Mouse (Mus musculus): ENCODE measurements around the gene Cnot3. TPM values are rescaled to one million over a fixed set of nuclear protein-coding genes. Genes with fewer than 3 reads are reported as not detected.

Cnot3 gene
- polyA plus RNA-seq, 1 experiment from 2014 or later: 87.2 TPM

GRCm38 (mm10) chr7:3683908-3684550, 39.0 kb downstream of the Cnot3 start:
- no peak overlapping the region for H3K27ac ChIP-seq (replicated peaks; ENCODE audit: low read depth, low read length)
- WGBS: 86% methylated on average over 10 of the region's 10 CpGs
- ATAC-seq (ENCODE audit: insufficient number of reproducible peaks, low FRiP score, low TSS enrichment, low read depth) (no peak), DNase-seq (ENCODE audit: low spot score) (no peak)
- H3K4me2 ChIP-seq (ENCODE audit: low read depth, severe bottlenecking): no peak overlapping the region
- H3K9ac ChIP-seq (ENCODE audit: low read length): no peak overlapping the region
- H3K4me3 ChIP-seq (ENCODE audit: low read depth, low read length): no peak overlapping the region
- no peaks in the 10 kb centered on the region for H3K9me3 ChIP-seq (ENCODE audit: control insufficient read depth, low read length)
- no peaks in the 10 kb centered on the region for H3K27me3 ChIP-seq (ENCODE audit: control insufficient read depth, insufficient read depth, low read length)
- peaks cover 8% of the 10 kb centered on the region; the same call in 1 of the 2 replicates for H3K36me3 ChIP-seq (ENCODE audit: control insufficient read depth, insufficient read depth, low read length)
- H3K4me1 ChIP-seq (ENCODE audit: control insufficient read depth, insufficient read depth, low read length): no peaks in the 10 kb centered on the region

GRCm38 (mm10) chr7:3684698-3685097, 39.6 kb downstream of the Cnot3 start:
- DNase-seq (ENCODE audit: low spot score) (no peak), ATAC-seq (ENCODE audit: insufficient number of reproducible peaks, low FRiP score, low TSS enrichment, low read depth) (no peak)
- 90% methylated on average over 8 of the region's 8 CpGs for WGBS
- no peaks in the 10 kb centered on the region for H3K27me3 ChIP-seq (ENCODE audit: control insufficient read depth, insufficient read depth, low read length)
- H3K9me3 ChIP-seq (ENCODE audit: control insufficient read depth, low read length): no peaks in the 10 kb centered on the region
- no peak overlapping the region for H3K9ac ChIP-seq (ENCODE audit: low read length)
- no peaks in the 10 kb centered on the region for H3K4me1 ChIP-seq (ENCODE audit: control insufficient read depth, insufficient read depth, low read length)
- H3K4me3 ChIP-seq (ENCODE audit: low read depth, low read length): no peak overlapping the region
- H3K36me3 ChIP-seq (ENCODE audit: control insufficient read depth, insufficient read depth, low read length): peaks cover 8% of the 10 kb centered on the region; the same call in 1 of the 2 replicates
- no peak overlapping the region for H3K4me2 ChIP-seq (ENCODE audit: low read depth, severe bottlenecking)
- no peak overlapping the region for H3K27ac ChIP-seq (replicated peaks; ENCODE audit: low read depth, low read length)

- H3K4me3 ChIP-seq (ENCODE audit: low read depth, low read length): no peak overlapping the region
- H3K36me3 ChIP-seq (ENCODE audit: control insufficient read depth, insufficient read depth, low read length): peaks cover 8% of the 10 kb centered on the region; the same call in 1 of the 2 replicates
- DNase-seq (ENCODE audit: low spot score) (no peak), ATAC-seq (ENCODE audit: insufficient number of reproducible peaks, low FRiP score, low TSS enrichment, low read depth) (no peak)
- no peaks in the 10 kb centered on the region for H3K27me3 ChIP-seq (ENCODE audit: control insufficient read depth, insufficient read depth, low read length)
- no peaks in the 10 kb centered on the region for H3K9me3 ChIP-seq (ENCODE audit: control insufficient read depth, low read length)
- H3K27ac ChIP-seq (replicated peaks; ENCODE audit: low read depth, low read length): no peak overlapping the region
- H3K4me2 ChIP-seq (ENCODE audit: low read depth, severe bottlenecking): no peak overlapping the region
- no peaks in the 10 kb centered on the region for H3K4me1 ChIP-seq (ENCODE audit: control insufficient read depth, insufficient read depth, low read length)
- 78% methylated on average over 31 of the region's 31 CpGs for WGBS
- H3K9ac ChIP-seq (ENCODE audit: low read length): no peak overlapping the region
Measured at GRCm38 (mm10) chr7:3685400-3686187, 40.5 kb downstream of the Cnot3 start.

GRCm38 (mm10) chr7:3691919-3692318, 46.9 kb downstream of the Cnot3 start:
- Histone ChIP-seq H3K9ac (ENCODE audit: low read length) (peak overlapping the region; percentile 84), H3K36me3 (ENCODE audit: control insufficient read depth, insufficient read depth, low read length) (peaks cover 3% of the 10 kb centered on the region; the same call in 1 of the 2 replicates), H3K4me1 (ENCODE audit: control insufficient read depth, insufficient read depth, low read length) (peaks cover 15% of the 10 kb centered on the region; the same call in 1 of the 2 replicates), H3K27me3 (ENCODE audit: control insufficient read depth, insufficient read depth, low read length) (no peaks in the 10 kb centered on the region), H3K27ac (replicated peaks; ENCODE audit: low read depth, low read length) (no peak overlapping the region), H3K4me2 (ENCODE audit: low read depth, severe bottlenecking) (peak overlapping the region; percentile 87), H3K4me3 (ENCODE audit: low read depth, low read length) (peak overlapping the region; percentile 67), H3K9me3 (ENCODE audit: control insufficient read depth, low read length) (no peaks in the 10 kb centered on the region)
- 32% methylated on average over 3 of the region's 3 CpGs for WGBS
- no peak for DNase-seq (ENCODE audit: low spot score)
- no peak for ATAC-seq (ENCODE audit: insufficient number of reproducible peaks, low FRiP score, low TSS enrichment, low read depth)

GRCm38 (mm10) chr7:3692382-3692986, 47.4 kb downstream of the Cnot3 start, which contains the start of gene Tsen34:
Gene Tsen34, plus strand, starts transcription at chr7:3692863.
- ATAC-seq (ENCODE audit: insufficient number of reproducible peaks, low FRiP score, low TSS enrichment, low read depth) (peak; percentile 1), DNase-seq (ENCODE audit: low spot score) (no peak)
- Histone ChIP-seq H3K27ac (replicated peaks; ENCODE audit: low read depth, low read length) (peak within 1 kb of the TSS; percentile 93), H3K4me1 (ENCODE audit: control insufficient read depth, insufficient read depth, low read length) (peaks cover 15% of the 10 kb centered on the region; the same call in 1 of the 2 replicates), H3K36me3 (ENCODE audit: control insufficient read depth, insufficient read depth, low read length) (peaks cover 3% of the 10 kb centered on the region; the same call in 1 of the 2 replicates), H3K4me3 (ENCODE audit: low read depth, low read length) (peak within 1 kb of the TSS; percentile 67), H3K9me3 (ENCODE audit: control insufficient read depth, low read length) (no peaks in the 10 kb centered on the region), H3K4me2 (ENCODE audit: low read depth, severe bottlenecking) (peak within 1 kb of the TSS; percentile 87), H3K27me3 (ENCODE audit: control insufficient read depth, insufficient read depth, low read length) (no peaks in the 10 kb centered on the region), H3K9ac (ENCODE audit: low read length) (peak within 1 kb of the TSS; percentile 84)
- under 1% methylated on average over 49 of the region's 49 CpGs for WGBS

- Histone ChIP-seq H3K4me2 (ENCODE audit: low read depth, severe bottlenecking) (peak within 1 kb of the TSS; percentile 87), H3K27ac (replicated peaks; ENCODE audit: low read depth, low read length) (peak within 1 kb of the TSS; percentile 93), H3K9ac (ENCODE audit: low read length) (peak within 1 kb of the TSS; percentile 84), H3K9me3 (ENCODE audit: control insufficient read depth, low read length) (no peaks in the 10 kb centered on the region), H3K36me3 (ENCODE audit: control insufficient read depth, insufficient read depth, low read length) (peaks cover 7% of the 10 kb centered on the region; the same call in 1 of the 2 replicates), H3K27me3 (ENCODE audit: control insufficient read depth, insufficient read depth, low read length) (no peaks in the 10 kb centered on the region), H3K4me1 (ENCODE audit: control insufficient read depth, insufficient read depth, low read length) (peaks cover 15% of the 10 kb centered on the region; the same call in 1 of the 2 replicates), H3K4me3 (ENCODE audit: low read depth, low read length) (peak within 1 kb of the TSS; percentile 67)
- under 1% methylated on average over 55 of the region's 55 CpGs for WGBS
- DNase-seq (ENCODE audit: low spot score) (peak; percentile 96), ATAC-seq (ENCODE audit: insufficient number of reproducible peaks, low FRiP score, low TSS enrichment, low read depth) (peak; percentile 88)
Measured at GRCm38 (mm10) chr7:3692987-3693808, 48.1 kb downstream of the Cnot3 start, which contains the start of gene Mboat7. Gene Mboat7, minus strand, starts transcription at chr7:3693523.

- Histone ChIP-seq H3K4me1 (ENCODE audit: control insufficient read depth, insufficient read depth, low read length) (peaks cover 15% of the 10 kb centered on the region; the same call in 1 of the 2 replicates), H3K36me3 (ENCODE audit: control insufficient read depth, insufficient read depth, low read length) (peaks cover 9% of the 10 kb centered on the region; the same call in 1 of the 2 replicates), H3K9ac (ENCODE audit: low read length) (peak overlapping the region; percentile 84), H3K4me2 (ENCODE audit: low read depth, severe bottlenecking) (peak overlapping the region; percentile 87), H3K9me3 (ENCODE audit: control insufficient read depth, low read length) (no peaks in the 10 kb centered on the region), H3K27ac (replicated peaks; ENCODE audit: low read depth, low read length) (peak overlapping the region; percentile 93), H3K27me3 (ENCODE audit: control insufficient read depth, insufficient read depth, low read length) (no peaks in the 10 kb centered on the region), H3K4me3 (ENCODE audit: low read depth, low read length) (peak overlapping the region; percentile 67)
- ATAC-seq (ENCODE audit: insufficient number of reproducible peaks, low FRiP score, low TSS enrichment, low read depth): no peak; the same call in 1 of the 2 replicates
- WGBS: under 1% methylated on average over 18 of the region's 18 CpGs
- no peak for DNase-seq (ENCODE audit: low spot score)
Measured at GRCm38 (mm10) chr7:3693809-3694075, 48.7 kb downstream of the Cnot3 start.
